Mouse (Mus musculus) brain, embryonic 14.5 days (tissue): Measurements from ENCODE around the gene Nyap1.

Experiments
- CTCF ChIP-seq: fragments of 200-500 bp; IDR thresholded peaks from 2 replicates; pipeline ENCODE4 v1.5.1; 2012; ENCODE audit warnings: inconsistent platforms, mild to moderate bottlenecking, moderate library complexity, borderline replicate concordance; ENCODE audit not compliant: insufficient read depth, insufficient read length; ENCODE audit errors: extremely low read depth
- POLR2A ChIP-seq: fragments of 200-500 bp; IDR thresholded peaks from 2 replicates; pipeline ENCODE4 v1.6.1; 2012; ENCODE audit warnings: mild to moderate bottlenecking, inconsistent platforms, borderline replicate concordance; ENCODE audit not compliant: poor library complexity, insufficient read depth, insufficient read length, severe bottlenecking; ENCODE audit errors: extremely low read depth

- TF ChIP-seq CTCF: no peak
- no peak for TF ChIP-seq POLR2A
Measured at GRCm38 (mm10) chr5:137748130-137748770, 6.8 kb upstream of the Nyap1 start.
